Mouse (Mus musculus): ENCODE data around the gene Alox5.

GRCm38 (mm10) chr6:116407216-116407615 is 53.8 kb downstream of the Alox5 start:
- TF ChIP-seq PAX5 (IDR thresholded peaks at IDR 0.05; ENCODE audit: low read length) = no peak
- no peak for TF ChIP-seq RCOR1 (conservative IDR thresholded peaks at IDR 0.05; ENCODE audit: low read depth, low read length)
- no peak for TF ChIP-seq ZC3H11A (IDR thresholded peaks at IDR 0.05; ENCODE audit: low read depth, low read length)
- TF ChIP-seq JUND (conservative IDR thresholded peaks at IDR 0.05; ENCODE audit: low read depth, low read length) = no peak
- TF ChIP-seq MEF2A (IDR thresholded peaks at IDR 0.05; ENCODE audit: borderline replicate concordance, low read depth, low read length) = no peak

Data from CH12.LX (cell line).